Mouse (Mus musculus) liver, postnatal 0 days (tissue): ENCODE results near the gene Ugt1a8.

ENCODE experiments used
- CTCF ChIP-seq: sonication (generic); IDR thresholded peaks from 2 replicates; pipeline ENCODE4 v1.5.1; 2016; ENCODE audit warnings: antibody characterized with exemption, low read depth
- EP300 ChIP-seq: IDR thresholded peaks from 2 replicates; pipeline ENCODE4 v1.6.1; 2016; ENCODE audit warnings: antibody characterized with exemption, low read depth, mild to moderate bottlenecking

- TF ChIP-seq CTCF (no peak), EP300 (no peak)
Measured at GRCm38 (mm10) chr1:88094941-88095492, 7.4 kb downstream of the Ugt1a8 start, which contains the start of gene Ugt1a7c.
